Mouse (Mus musculus) hindlimb bud, embryonic 11.5 days (tissue): Measurements from ENCODE around the gene St6gal1.
"Not testable (repeated sequence)": the region's sequence is repeated elsewhere in the genome, so short reads cannot be mapped to it uniquely, and the experiment has no call there.

Source experiments
- DNase-seq: peaks from one replicate; pipeline ENCODE4 v3.0.0-alpha.2; 2012; ENCODE audit warnings: low read depth, low spot score; ENCODE audit errors: extremely low spot score

St6gal1 gene

GRCm38 (mm10) chr16:23224671-23225068 is at the start of gene St6gal1:
Gene St6gal1, plus strand, starts transcription at chr16:23224740.
- peak; percentile 53 for DNase-seq

- DNase-seq, result no peak
Measured at GRCm38 (mm10) chr16:23174855-23175254, 49.7 kb upstream of the St6gal1 start.

GRCm38 (mm10) chr16:23175956-23176355 is 48.6 kb upstream of the St6gal1 start:
- no peak for DNase-seq

GRCm38 (mm10) chr16:23177856-23178255 is 46.7 kb upstream of the St6gal1 start:
- no peak for DNase-seq

- DNase-seq, result no peak
Measured at GRCm38 (mm10) chr16:23178796-23179195, 45.7 kb upstream of the St6gal1 start.

GRCm38 (mm10) chr16:23179436-23179835 is 45.1 kb upstream of the St6gal1 start:
- not testable (repeated sequence) for DNase-seq

GRCm38 (mm10) chr16:23181054-23181453 is 43.5 kb upstream of the St6gal1 start:
- no peak for DNase-seq

- DNase-seq, result no peak
Measured at GRCm38 (mm10) chr16:23181487-23181886, 43.1 kb upstream of the St6gal1 start.

- DNase-seq, result no peak
Measured at GRCm38 (mm10) chr16:23181942-23182597, 42.5 kb upstream of the St6gal1 start.

- no peak for DNase-seq
Measured at GRCm38 (mm10) chr16:23185824-23186223, 38.7 kb upstream of the St6gal1 start.

- DNase-seq, result no peak
Measured at GRCm38 (mm10) chr16:23186418-23186817, 38.1 kb upstream of the St6gal1 start.

- DNase-seq, result no peak
Measured at GRCm38 (mm10) chr16:23187983-23188382, 36.6 kb upstream of the St6gal1 start.

- no peak for DNase-seq
Measured at GRCm38 (mm10) chr16:23189612-23190011, 34.9 kb upstream of the St6gal1 start.

GRCm38 (mm10) chr16:23191560-23192242 is 32.8 kb upstream of the St6gal1 start:
- DNase-seq, result no peak

- no peak for DNase-seq
Measured at GRCm38 (mm10) chr16:23195618-23196017, 28.9 kb upstream of the St6gal1 start.

- no peak for DNase-seq
Measured at GRCm38 (mm10) chr16:23196296-23196695, 28.2 kb upstream of the St6gal1 start.

GRCm38 (mm10) chr16:23196791-23197190 is 27.7 kb upstream of the St6gal1 start:
- no peak for DNase-seq

- no peak for DNase-seq
Measured at GRCm38 (mm10) chr16:23201498-23201897, 23.0 kb upstream of the St6gal1 start.

- no peak for DNase-seq
Measured at GRCm38 (mm10) chr16:23214314-23214713, 10.2 kb upstream of the St6gal1 start.

GRCm38 (mm10) chr16:23215241-23215900 is 9.2 kb upstream of the St6gal1 start:
- DNase-seq, result no peak

- no peak for DNase-seq
Measured at GRCm38 (mm10) chr16:23216366-23216765, 8.2 kb upstream of the St6gal1 start.

- no peak for DNase-seq
Measured at GRCm38 (mm10) chr16:23218313-23218712, 6.2 kb upstream of the St6gal1 start.
